Mouse (Mus musculus) myocyte (in vitro differentiated cells): ENCODE measurements around the gene Chd9. TPM values are rescaled to one million over a fixed set of nuclear protein-coding genes. Genes with fewer than 3 reads are reported as not detected.

Source experiments
- H3K27me3 ChIP-seq: one replicate; pipeline ENCODE4 v1.6.1; 2011; ENCODE audit not compliant: control insufficient read depth, insufficient read depth, insufficient read length
- H3K36me3 ChIP-seq: one replicate; pipeline ENCODE4 v1.6.1; 2011; ENCODE audit not compliant: control insufficient read depth, insufficient read depth
- H3K4me2 ChIP-seq: one replicate; pipeline ENCODE4 v1.6.1; 2011; ENCODE audit warnings: low read depth, control low read depth
- H3K4me3 ChIP-seq: one replicate; pipeline ENCODE4 v1.5.1; 2011; ENCODE audit warnings: mild to moderate bottlenecking, control low read depth, moderate library complexity
- H3K79me2 ChIP-seq: one replicate; pipeline ENCODE4 v1.6.1; 2011; ENCODE audit not compliant: control insufficient read depth, insufficient read depth
- H3ac ChIP-seq: one replicate; pipeline ENCODE4 v1.6.1; 2011; ENCODE audit not compliant: control insufficient read depth, insufficient read length
- CEBPB ChIP-seq: IDR thresholded peaks from 2 replicates; pipeline ENCODE4 v1.6.1; 2011; ENCODE audit warnings: mild to moderate bottlenecking, moderate library complexity; ENCODE audit not compliant: poor library complexity, insufficient read depth, severe bottlenecking
- E2F4 ChIP-seq: IDR thresholded peaks from one replicate; pipeline ENCODE4 v1.6.1; 2011; ENCODE audit warnings: mild to moderate bottlenecking, control low read depth, moderate library complexity; ENCODE audit not compliant: insufficient read depth
- MAX ChIP-seq: IDR thresholded peaks from one replicate; pipeline ENCODE4 v1.6.1; 2011; ENCODE audit warnings: low read depth, mild to moderate bottlenecking, control low read depth
- MYOD1 ChIP-seq, 3 experiments: IDR thresholded peaks; one replicate each; pipeline ENCODE4 v1.6.1; 2011; ENCODE audit warnings: control low read depth in 2 of 3, low read depth in 2 of 3, mild to moderate bottlenecking in 2 of 3, moderate library complexity in 1 of 3; ENCODE audit not compliant: insufficient read length in 2 of 3, control insufficient read depth in 1 of 3
- MYOG ChIP-seq, 3 experiments: IDR thresholded peaks; one replicate each; pipeline ENCODE4 v1.6.1; 2011; ENCODE audit warnings: control low read depth in 2 of 3, low read depth in 2 of 3, mild to moderate bottlenecking in 2 of 3; ENCODE audit not compliant: insufficient read length in 2 of 3, control insufficient read depth in 1 of 3, insufficient read depth in 1 of 3
- POLR2A ChIP-seq: IDR thresholded peaks from one replicate; pipeline ENCODE4 v1.6.1; 2011; ENCODE audit warnings: low read depth, mild to moderate bottlenecking, control low read depth, moderate library complexity; ENCODE audit not compliant: insufficient read length
- POLR2AphosphoS2 ChIP-seq: IDR thresholded peaks from one replicate; pipeline ENCODE4 v1.6.1; 2011; ENCODE audit warnings: low read depth, control low read depth; ENCODE audit not compliant: insufficient read length
- REST ChIP-seq: IDR thresholded peaks from one replicate; pipeline ENCODE4 v1.6.1; 2011; ENCODE audit warnings: mild to moderate bottlenecking, control low read depth, moderate library complexity; ENCODE audit not compliant: insufficient read depth, insufficient read length
- SRF ChIP-seq: IDR thresholded peaks from one replicate; pipeline ENCODE4 v1.6.1; 2011; ENCODE audit warnings: low read depth; ENCODE audit not compliant: control insufficient read depth, insufficient read length
- TCF12 ChIP-seq: IDR thresholded peaks from one replicate; pipeline ENCODE4 v1.6.1; 2011; ENCODE audit warnings: mild to moderate bottlenecking, control low read depth; ENCODE audit not compliant: poor library complexity, insufficient read depth, severe bottlenecking
- TCF3 ChIP-seq: IDR thresholded peaks from one replicate; pipeline ENCODE4 v1.6.1; 2011; ENCODE audit warnings: low read depth, control low read depth; ENCODE audit not compliant: insufficient read length
- USF1 ChIP-seq: IDR thresholded peaks from one replicate; pipeline ENCODE4 v1.6.1; 2011; ENCODE audit warnings: low read depth, mild to moderate bottlenecking, control low read depth, moderate library complexity
- polyA plus RNA-seq: library from polyadenylated mRNA; unstranded; fragments of >200 nt; fragmentation: generic; extraction: Trizol; gene quantifications from one replicate; pipeline ENCODE4 v1.2.1, GENCODE M21; 2012; ENCODE audit warnings: missing spikeins

Gene Chd9
- polyA plus RNA-seq, 1 experiment: 29.6 TPM

DNA sequence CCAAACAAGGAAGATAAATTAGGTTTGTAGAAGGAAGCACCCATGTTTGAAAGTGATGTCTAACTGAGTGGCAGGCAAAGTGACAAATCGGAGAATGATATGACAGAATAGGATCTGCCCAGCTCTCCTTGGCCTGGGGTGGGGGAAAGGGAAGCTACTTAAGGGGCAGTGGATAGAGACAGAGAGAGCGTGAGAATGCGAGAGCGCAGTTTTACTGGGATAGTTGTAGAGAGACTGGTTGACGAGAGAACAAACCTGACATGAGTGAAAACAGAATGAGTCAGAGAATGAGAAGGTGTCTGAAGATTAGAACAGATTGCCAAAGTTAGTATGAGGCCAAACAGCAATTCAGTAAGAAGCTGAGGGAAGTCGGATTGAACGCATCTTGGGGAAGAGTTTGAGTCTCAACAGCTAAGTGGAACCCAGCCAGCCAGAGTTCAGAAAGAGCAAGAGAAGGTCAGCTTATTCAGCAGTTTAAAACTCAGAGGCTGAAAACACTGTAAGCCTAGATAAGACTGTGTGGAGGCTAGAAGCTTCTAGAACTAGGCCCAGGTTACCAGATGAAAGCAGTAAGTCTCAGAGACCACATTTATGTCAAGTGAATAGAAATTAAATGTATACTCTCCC lies 231.8 kb downstream of the Chd9 start:
- no peak for TF ChIP-seq POLR2AphosphoS2
- TF ChIP-seq REST: no peak
- no peak for TF ChIP-seq MYOG (IDR thresholded peaks at IDR 0.05; ENCODE audit: control insufficient read depth in 1 of 3, insufficient read depth in 1 of 3, insufficient read length in 2 of 3, low read depth in 2 of 3)
- TF ChIP-seq TCF12: no peak
- no peak for TF ChIP-seq POLR2A
- TF ChIP-seq TCF3: no peak
- no peak for TF ChIP-seq CEBPB
- no peak for TF ChIP-seq MAX
- TF ChIP-seq USF1: no peak
- TF ChIP-seq E2F4: no peak
- TF ChIP-seq SRF: no peak
- TF ChIP-seq MYOD1 (IDR thresholded peaks at IDR 0.05; ENCODE audit: control insufficient read depth in 1 of 3, insufficient read length in 2 of 3, low read depth in 2 of 3): no peak
- Histone ChIP-seq H3K4me3 (no peak overlapping the region), H3K36me3 (no peaks in the 10 kb centered on the region), H3ac (no peak overlapping the region), H3K4me2 (no peak overlapping the region), H3K79me2 (no peaks in the 10 kb centered on the region), H3K27me3 (no peaks in the 10 kb centered on the region)

DNA sequence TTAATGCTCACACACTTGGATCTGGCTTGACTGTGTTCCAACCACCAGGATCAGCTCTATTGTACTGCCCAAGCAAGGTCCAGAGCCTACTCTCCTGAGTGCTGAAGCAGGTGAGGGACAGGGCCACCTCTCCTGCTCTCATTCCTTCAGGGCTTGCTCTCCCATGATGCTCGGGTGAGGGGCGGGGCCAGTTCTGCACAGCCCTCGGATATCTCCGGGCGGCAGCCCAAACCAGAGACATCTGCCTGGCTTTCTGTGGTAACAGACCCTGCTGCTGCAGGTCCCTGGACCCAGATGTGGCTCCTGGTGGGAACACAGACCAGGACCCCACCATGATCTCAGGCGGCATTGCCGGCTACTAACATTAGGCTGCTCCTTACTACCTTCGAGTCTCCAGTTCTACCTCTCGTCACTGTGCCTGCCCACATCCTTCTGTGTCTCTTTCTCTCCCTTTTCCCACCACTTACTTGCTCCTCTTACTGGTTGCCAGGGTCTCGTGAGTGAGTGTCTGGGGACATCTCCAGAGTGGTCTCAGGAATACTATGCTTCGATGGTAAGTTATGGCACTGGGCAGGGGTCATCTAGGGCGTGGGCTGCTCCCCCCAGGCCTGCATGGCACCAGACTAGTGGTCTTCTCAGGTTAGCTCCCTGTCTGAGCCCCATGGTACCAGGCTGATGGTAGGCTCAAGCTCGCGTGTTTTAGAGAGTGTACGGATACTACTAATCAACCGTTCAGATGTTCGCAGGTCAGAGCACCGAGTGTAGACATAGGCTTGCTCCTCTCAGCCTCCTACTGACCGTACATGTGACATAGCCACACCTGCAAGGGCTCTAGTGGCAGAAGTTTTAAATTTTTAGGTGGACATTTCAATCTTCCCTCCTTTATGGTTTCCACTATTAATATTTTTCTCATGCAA lies 232.7 kb downstream of the Chd9 start:
- H3K4me2 ChIP-seq: no peak overlapping the region

GRCm38 (mm10) chr8:91065179-91065578 lies 237.0 kb downstream of the Chd9 start:
- peak overlapping the region; percentile 28 for H3K4me2 ChIP-seq
- H3K27me3 ChIP-seq: no peaks in the 10 kb centered on the region
- H3ac ChIP-seq: no peak overlapping the region
- no peaks in the 10 kb centered on the region for H3K36me3 ChIP-seq
- TF ChIP-seq MYOD1 (IDR thresholded peaks at IDR 0.05; ENCODE audit: control insufficient read depth in 1 of 3, insufficient read length in 2 of 3, low read depth in 2 of 3): no peak
- TF ChIP-seq REST: no peak
- no peak for TF ChIP-seq SRF
- TF ChIP-seq MYOG (IDR thresholded peaks at IDR 0.05; ENCODE audit: control insufficient read depth in 1 of 3, insufficient read depth in 1 of 3, insufficient read length in 2 of 3, low read depth in 2 of 3): no peak
- TF ChIP-seq CEBPB: no peak
- TF ChIP-seq E2F4: no peak
- no peak for TF ChIP-seq USF1
- TF ChIP-seq TCF12: no peak
- TF ChIP-seq MAX: no peak
- no peak for TF ChIP-seq TCF3
- no peak for TF ChIP-seq POLR2AphosphoS2
- TF ChIP-seq POLR2A: no peak
- H3K4me3 ChIP-seq: no peak overlapping the region
- H3K79me2 ChIP-seq: no peaks in the 10 kb centered on the region

More for the DNA sequence above, 232.7 kb downstream of the Chd9 start:
- TF ChIP-seq SRF (no peak), CEBPB (no peak)
- Histone ChIP-seq H3K4me3 (no peak overlapping the region), H3K27me3 (no peaks in the 10 kb centered on the region), H3ac (no peak overlapping the region), H3K79me2 (no peaks in the 10 kb centered on the region), H3K36me3 (no peaks in the 10 kb centered on the region)

DNA sequence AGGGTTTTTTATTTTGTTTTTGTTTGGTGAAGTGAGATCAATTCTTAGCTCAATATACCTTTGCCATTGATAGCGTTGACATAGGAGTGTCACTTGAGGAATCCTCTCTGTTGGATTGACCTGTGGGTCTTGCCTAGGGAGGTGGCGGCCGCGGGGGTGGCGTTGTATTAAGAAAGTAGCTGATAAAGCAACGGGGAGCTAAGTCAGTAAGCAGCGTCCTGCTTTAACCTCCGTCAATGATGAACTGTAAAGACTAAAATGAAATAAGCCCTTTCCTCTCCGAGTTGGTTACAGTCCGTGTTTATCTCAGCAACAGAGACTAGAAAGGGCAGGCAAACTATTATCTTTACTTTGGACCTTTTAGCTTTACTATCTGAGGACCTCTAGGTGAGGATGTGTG lies 241.3 kb downstream of the Chd9 start:
- no peaks in the 10 kb centered on the region for H3K27me3 ChIP-seq
- peaks cover 13% of the 10 kb centered on the region for H3K79me2 ChIP-seq
- peak overlapping the region; percentile 61 for H3K4me2 ChIP-seq
- peak overlapping the region; percentile 79 for H3K4me3 ChIP-seq
- TF ChIP-seq SRF (no peak), MAX (no peak), MYOD1 (IDR thresholded peaks at IDR 0.05; ENCODE audit: control insufficient read depth in 1 of 3, insufficient read length in 2 of 3, low read depth in 2 of 3) (no peak), E2F4 (no peak), POLR2A (no peak), TCF12 (no peak), REST (no peak), MYOG (IDR thresholded peaks at IDR 0.05; ENCODE audit: control insufficient read depth in 1 of 3, insufficient read depth in 1 of 3, insufficient read length in 2 of 3, low read depth in 2 of 3) (no peak), POLR2AphosphoS2 (no peak), CEBPB (no peak), TCF3 (no peak)
- H3K36me3 ChIP-seq: no peaks in the 10 kb centered on the region
- peak overlapping the region; percentile 33 for H3ac ChIP-seq
